Mouse (Mus musculus) intestine, embryonic 15.5 days (tissue): ENCODE data around the gene Junb. TPM values are rescaled to one million over a fixed set of nuclear protein-coding genes. Genes with fewer than 3 reads are reported as not detected.

Experiments used
- ATAC-seq: fragments of 200-750 bp; cut with Nextera tagmentation; 2 replicates; pipeline ENCODE4 v1.8.0; 2017; ENCODE audit warnings: moderate TSS enrichment, moderate library complexity
- H3K27ac ChIP-seq: fragments of 300-500 bp; sonication (generic); 2 replicates; pipeline ENCODE4 v1.5.1; 2015; ENCODE audit warnings: mild to moderate bottlenecking, inconsistent platforms
- H3K27me3 ChIP-seq: fragments of 300-500 bp; sonication (generic); replicated peaks from 2 replicates; pipeline ENCODE4 v1.6.1; 2015; ENCODE audit warnings: inconsistent platforms
- H3K36me3 ChIP-seq: fragments of 300-500 bp; sonication (generic); 2 replicates; pipeline ENCODE4 v1.6.1; 2015; ENCODE audit warnings: inconsistent platforms
- H3K4me1 ChIP-seq: fragments of 300-500 bp; sonication (generic); replicated peaks from 2 replicates; pipeline ENCODE4 v1.6.1; 2015; ENCODE audit warnings: inconsistent platforms
- H3K4me2 ChIP-seq: fragments of 300-500 bp; sonication (generic); replicated peaks from 2 replicates; pipeline ENCODE4 v1.6.1; 2015; ENCODE audit warnings: mild to moderate bottlenecking, inconsistent platforms
- H3K4me3 ChIP-seq: fragments of 300-500 bp; sonication (generic); replicated peaks from 2 replicates; pipeline ENCODE4 v1.5.1; 2015; ENCODE audit warnings: inconsistent platforms
- H3K9ac ChIP-seq: fragments of 300-500 bp; sonication (generic); 2 replicates; pipeline ENCODE4 v1.6.1; 2015; ENCODE audit warnings: inconsistent platforms
- H3K9me3 ChIP-seq: fragments of 300-500 bp; sonication (generic); 2 replicates; pipeline ENCODE4 v1.6.1; 2016; ENCODE audit warnings: inconsistent platforms
- WGBS: fragments of 180-500 bp; shearing (Covaris S2); methylation state at CpG from one replicate; pipeline ENCODE4 v1.1.7; 2015; 5-methylcytosine and 5-hydroxymethylcytosine counted together
- polyA plus RNA-seq: library from polyadenylated mRNA; unstranded; fragments of >200 nt; fragmentation: Nextera tagmentation; extraction: Ambion mirVana; gene quantifications from 2 replicates; pipeline ENCODE4 v1.2.1, GENCODE M21; 2015

Junb gene
- polyA plus RNA-seq, 1 experiment from 2014 or later: 30.7 TPM

DNA sequence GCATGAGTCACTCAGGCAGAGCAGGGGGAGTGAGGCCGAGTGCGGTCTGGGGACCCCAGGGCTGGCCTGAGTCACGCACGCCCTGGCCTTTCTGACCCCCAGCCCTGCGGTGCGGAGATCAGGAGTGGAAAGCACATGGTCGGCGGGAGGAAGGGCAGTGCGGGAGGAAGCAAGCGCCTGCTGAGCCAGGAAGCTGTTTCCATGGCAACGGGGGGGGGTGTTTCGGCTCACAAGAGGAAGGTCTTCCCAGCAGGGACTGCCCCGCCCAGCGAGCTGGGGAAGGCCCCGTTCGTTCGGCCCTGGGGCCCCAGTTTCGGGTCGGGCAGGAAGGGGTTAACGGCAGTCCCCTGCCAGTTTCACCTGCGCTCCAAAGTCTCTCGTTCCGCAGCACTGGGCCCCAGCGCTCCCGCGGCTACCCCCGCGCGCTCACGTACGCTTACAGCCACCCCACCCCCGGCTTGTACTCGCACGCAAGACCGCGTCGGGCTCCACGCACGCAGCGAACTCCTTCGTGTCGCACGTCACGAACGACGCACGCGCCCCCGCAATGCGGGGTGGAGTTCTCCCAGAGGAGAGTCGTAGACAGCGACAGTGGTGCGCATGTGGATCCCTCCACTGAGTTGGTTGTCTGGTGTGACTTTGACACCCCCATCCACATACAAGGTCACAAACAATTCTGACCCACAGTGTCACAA, 7.3 kb upstream of the Junb start:
- peak; percentile 50 for ATAC-seq
- H3K36me3 ChIP-seq: no peaks in the 10 kb centered on the region
- peak overlapping the region; percentile 56 for H3K9ac ChIP-seq
- H3K4me2 ChIP-seq: peak overlapping the region; percentile 99
- H3K4me3 ChIP-seq: peak overlapping the region; percentile 51
- peaks cover 54% of the 10 kb centered on the region for H3K4me1 ChIP-seq
- peak overlapping the region; percentile 88 for H3K27ac ChIP-seq
- H3K9me3 ChIP-seq: no peaks in the 10 kb centered on the region
- H3K27me3 ChIP-seq: no peaks in the 10 kb centered on the region
- under 1% methylated on average over 53 of the region's 53 CpGs for WGBS

GRCm38 (mm10) chr8:84985049-84985683, 6.6 kb upstream of the Junb start:
- H3K27me3 ChIP-seq: no peaks in the 10 kb centered on the region
- peak overlapping the region; percentile 99 for H3K4me2 ChIP-seq
- peak overlapping the region; percentile 56 for H3K9ac ChIP-seq
- peak overlapping the region; percentile 88 for H3K27ac ChIP-seq
- H3K4me1 ChIP-seq: peaks cover 59% of the 10 kb centered on the region
- no peaks in the 10 kb centered on the region for H3K36me3 ChIP-seq
- under 1% methylated on average over 23 of the region's 23 CpGs for WGBS
- no peak for ATAC-seq
- H3K4me3 ChIP-seq: peak overlapping the region; percentile 51
- H3K9me3 ChIP-seq: no peaks in the 10 kb centered on the region

DNA sequence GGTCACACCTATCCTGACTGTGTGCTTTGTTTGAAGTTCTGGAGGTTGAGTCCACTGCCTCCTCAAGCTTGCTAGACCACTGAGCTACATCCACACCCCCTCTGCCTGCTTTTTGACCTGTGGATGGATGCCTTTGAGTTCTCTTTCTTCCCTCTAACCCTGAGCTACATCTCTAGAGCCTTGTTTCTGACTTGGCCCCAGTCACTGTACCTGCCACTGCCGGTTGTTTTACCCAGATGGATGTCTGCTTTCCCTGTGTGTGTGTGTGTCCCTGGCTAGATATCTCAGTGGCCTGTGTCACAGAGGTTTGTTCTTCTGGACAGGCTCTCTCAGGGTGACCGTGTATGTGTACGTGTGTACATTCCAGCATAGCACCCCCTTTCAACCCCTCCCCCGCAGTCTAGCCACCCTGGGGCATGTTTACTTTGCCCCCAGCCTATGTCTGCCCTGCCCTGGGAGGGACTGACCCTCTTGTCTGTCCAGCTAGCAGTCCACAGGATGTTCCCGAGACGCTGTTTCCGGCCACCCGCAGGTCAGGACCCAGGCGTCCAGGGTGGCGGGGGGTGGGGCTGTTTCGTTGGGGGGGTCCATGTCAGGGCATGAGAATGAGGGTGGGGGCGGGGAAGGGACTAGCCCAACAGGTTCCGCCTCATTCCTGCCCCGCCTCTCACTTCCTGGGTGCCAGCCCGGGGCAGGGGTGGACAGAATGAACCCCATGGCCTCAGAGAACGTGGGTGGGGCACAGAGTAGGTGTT, 6.0 kb upstream of the Junb start:
- 4% methylated on average over 16 of the region's 16 CpGs for WGBS
- ATAC-seq: no peak

DNA sequence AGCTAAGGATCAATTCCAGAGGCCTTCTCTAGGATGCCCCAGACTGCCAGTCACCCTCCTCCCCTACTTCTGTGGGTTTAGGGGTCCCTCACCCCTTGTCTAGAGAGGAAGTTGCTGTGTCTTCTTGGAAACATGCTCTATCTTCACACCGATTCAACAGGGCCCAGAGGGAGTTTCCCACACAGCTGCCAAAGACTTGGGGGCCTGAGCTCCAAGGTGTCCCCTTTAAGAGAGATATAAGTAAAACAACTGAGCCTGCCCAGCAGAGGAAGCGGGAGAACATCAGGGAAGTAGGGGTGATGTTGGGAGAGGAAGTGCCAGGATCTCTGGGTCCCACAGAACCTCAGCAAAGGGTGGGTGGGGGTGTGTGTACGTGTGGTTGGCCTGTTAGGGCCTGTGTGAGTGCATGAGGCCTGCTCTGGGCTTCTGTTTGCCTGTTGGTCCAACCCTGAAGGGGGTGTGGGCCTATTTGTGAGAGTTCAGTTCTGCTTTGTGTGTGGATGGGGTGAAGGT, 4.0 kb upstream of the Junb start:
- Histone ChIP-seq H3K4me3 (no peak overlapping the region), H3K4me2 (0 out of 2 replicates have a peak overlapping the region, but pooled peaks have one; percentile 9), H3K9ac (no peak overlapping the region), H3K36me3 (no peaks in the 10 kb centered on the region), H3K27ac (0 out of 2 replicates have a peak overlapping the region, but pooled peaks have one; percentile 90), H3K9me3 (no peaks in the 10 kb centered on the region), H3K4me1 (peaks cover 76% of the 10 kb centered on the region), H3K27me3 (no peaks in the 10 kb centered on the region)
- ATAC-seq: no peak
- WGBS: 71% methylated on average over 3 of the region's 3 CpGs

More for the DNA sequence above, 6.0 kb upstream of the Junb start:
- Histone ChIP-seq H3K4me3 (peak overlapping the region; percentile 51), H3K36me3 (no peaks in the 10 kb centered on the region), H3K9ac (peak overlapping the region; percentile 56), H3K27ac (peak overlapping the region; percentile 88), H3K4me2 (peak overlapping the region; percentile 99), H3K27me3 (no peaks in the 10 kb centered on the region), H3K4me1 (peaks cover 66% of the 10 kb centered on the region), H3K9me3 (no peaks in the 10 kb centered on the region)

GRCm38 (mm10) chr8:84981644-84982498, 3.4 kb upstream of the Junb start:
- no peaks in the 10 kb centered on the region for H3K36me3 ChIP-seq
- 0 out of 2 replicates have a peak overlapping the region, but pooled peaks have one; percentile 11 for H3K9ac ChIP-seq
- ATAC-seq: no peak
- peaks cover 82% of the 10 kb centered on the region for H3K4me1 ChIP-seq
- no peaks in the 10 kb centered on the region for H3K27me3 ChIP-seq
- 0 out of 2 replicates have a peak overlapping the region, but pooled peaks have one; percentile 9 for H3K4me2 ChIP-seq
- WGBS: 76% methylated on average over 15 of the region's 15 CpGs
- no peak overlapping the region for H3K4me3 ChIP-seq
- H3K9me3 ChIP-seq: no peaks in the 10 kb centered on the region
- H3K27ac ChIP-seq: peak overlapping the region; percentile 90

DNA sequence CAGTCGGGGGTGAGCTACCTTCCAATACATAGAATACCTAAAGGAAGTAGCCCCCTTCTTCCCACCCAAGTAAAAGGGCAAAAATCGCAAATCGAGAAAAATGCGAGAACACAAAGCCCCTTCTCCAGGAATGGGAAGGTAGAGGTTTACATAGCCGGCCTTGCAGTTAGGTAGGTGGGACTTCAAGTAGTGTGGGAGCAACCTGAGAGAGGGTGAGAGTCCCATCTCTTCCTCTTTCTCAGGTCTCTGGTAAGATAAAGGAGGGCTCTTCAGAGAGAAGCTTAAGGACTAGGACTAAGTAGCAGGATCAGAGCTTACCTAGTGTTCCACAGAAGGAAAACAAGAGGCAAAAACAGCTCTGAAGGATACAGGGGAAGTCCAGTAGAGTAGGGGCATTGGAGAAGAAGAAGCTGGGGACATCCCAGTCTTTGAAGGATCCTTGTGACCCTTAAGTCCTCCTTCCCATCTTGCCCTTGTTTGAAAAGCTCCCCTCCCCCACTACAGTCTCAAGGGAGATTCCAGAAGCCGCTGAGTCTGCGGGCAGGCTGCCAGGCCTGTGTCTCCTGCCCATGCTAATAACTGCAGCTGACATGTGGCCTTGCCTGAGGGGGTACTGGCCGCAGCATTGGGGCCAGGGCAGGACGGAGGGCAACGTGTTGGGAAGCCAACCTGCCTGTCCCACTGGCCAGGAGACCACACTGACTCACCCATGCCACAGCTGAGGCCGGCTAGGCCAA, 2.3 kb upstream of the Junb start:
- peak overlapping the region; percentile 37; the same call in 1 of the 2 replicates for H3K4me3 ChIP-seq

GRCm38 (mm10) chr8:84979599-84980421, 1.3 kb upstream of the Junb start:
- peak overlapping the region; percentile 37 for H3K4me3 ChIP-seq
- peak; percentile 52 for ATAC-seq
- H3K27ac ChIP-seq: peak overlapping the region; percentile 90
- no peaks in the 10 kb centered on the region for H3K36me3 ChIP-seq
- H3K4me2 ChIP-seq: peak overlapping the region; percentile 89
- no peaks in the 10 kb centered on the region for H3K9me3 ChIP-seq
- 3% methylated on average over 42 of the region's 42 CpGs for WGBS
- H3K4me1 ChIP-seq: peaks cover 71% of the 10 kb centered on the region
- H3K9ac ChIP-seq: peak overlapping the region; percentile 43
- H3K27me3 ChIP-seq: no peaks in the 10 kb centered on the region

More for the DNA sequence above, 2.3 kb upstream of the Junb start:
- Histone ChIP-seq H3K9ac (0 out of 2 replicates have a peak overlapping the region, but pooled peaks have one; percentile 18), H3K36me3 (no peaks in the 10 kb centered on the region), H3K4me2 (peak overlapping the region; percentile 89), H3K27me3 (no peaks in the 10 kb centered on the region), H3K9me3 (no peaks in the 10 kb centered on the region), H3K4me1 (peaks cover 79% of the 10 kb centered on the region), H3K27ac (peak overlapping the region; percentile 90)
- ATAC-seq: no peak
- 25% methylated on average over 11 of the region's 11 CpGs for WGBS

DNA sequence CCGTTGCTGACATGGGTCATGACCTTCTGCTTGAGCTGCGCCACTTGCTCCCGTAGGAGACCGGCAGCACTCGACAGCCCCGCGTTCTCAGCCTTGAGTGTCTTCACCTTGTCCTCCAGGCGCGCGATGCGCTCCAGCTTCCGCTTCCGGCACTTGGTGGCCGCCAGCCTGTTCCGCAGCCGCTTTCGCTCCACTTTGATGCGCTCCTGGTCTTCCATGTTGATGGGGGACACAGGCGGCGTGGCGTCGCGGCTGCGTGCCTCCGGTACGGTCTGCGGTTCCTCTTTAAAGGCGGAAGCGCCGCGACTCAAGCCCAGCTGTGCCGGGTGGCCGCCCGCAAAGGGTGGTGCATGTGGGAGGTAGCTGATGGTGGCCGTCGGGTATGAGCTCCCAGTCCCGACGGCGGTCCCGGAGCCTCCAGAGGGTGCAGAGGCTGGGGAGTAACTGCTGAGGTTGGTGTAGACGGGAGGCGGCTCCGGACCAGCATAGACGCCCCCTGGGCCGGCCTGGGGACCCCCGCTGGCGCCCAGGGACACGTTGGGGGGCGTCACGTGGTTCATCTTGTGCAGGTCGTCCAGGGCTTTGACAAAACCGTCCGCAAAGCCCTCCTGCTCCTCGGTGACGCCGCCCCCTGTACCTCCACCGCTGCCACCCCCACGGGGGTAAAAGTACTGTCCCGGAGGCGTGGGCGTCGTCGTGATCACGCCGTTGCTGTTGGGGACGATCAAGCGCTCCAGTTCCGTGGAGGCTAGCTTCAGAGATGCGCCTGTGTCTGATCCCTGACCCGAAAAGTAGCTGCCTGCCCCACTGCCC, 877 bp downstream of the Junb start:
- H3K27me3 ChIP-seq: no peaks in the 10 kb centered on the region
- WGBS: under 1% methylated on average over 70 of the region's 70 CpGs
- H3K27ac ChIP-seq: peak overlapping the region; percentile 90
- H3K36me3 ChIP-seq: 0 out of 2 replicates have a peak, but pooled peaks cover 5% of the 10 kb centered on the region
- H3K4me3 ChIP-seq: peak overlapping the region; percentile 58
- peak overlapping the region; percentile 89 for H3K4me2 ChIP-seq
- ATAC-seq: no peak
- H3K9me3 ChIP-seq: no peaks in the 10 kb centered on the region
- H3K9ac ChIP-seq: peak overlapping the region; percentile 67
- peaks cover 61% of the 10 kb centered on the region for H3K4me1 ChIP-seq

- H3K4me1 ChIP-seq: peaks cover 53% of the 10 kb centered on the region
- no peak for ATAC-seq
- 3% methylated on average over 25 of the region's 25 CpGs for WGBS
Observed at GRCm38 (mm10) chr8:84976763-84977434, 1.6 kb downstream of the Junb start.

More at GRCm38 (mm10) chr8:84976763-84977434, 1.6 kb downstream of the Junb start:
- Histone ChIP-seq H3K9ac (peak overlapping the region; percentile 67), H3K4me3 (peak overlapping the region; percentile 58), H3K27ac (peak overlapping the region; percentile 90), H3K9me3 (no peaks in the 10 kb centered on the region), H3K36me3 (peaks cover 7% of the 10 kb centered on the region; the same call in 1 of the 2 replicates), H3K4me2 (peak overlapping the region; percentile 89), H3K27me3 (no peaks in the 10 kb centered on the region)
